Mouse (Mus musculus): ENCODE results near the gene Cela1.

DNA sequence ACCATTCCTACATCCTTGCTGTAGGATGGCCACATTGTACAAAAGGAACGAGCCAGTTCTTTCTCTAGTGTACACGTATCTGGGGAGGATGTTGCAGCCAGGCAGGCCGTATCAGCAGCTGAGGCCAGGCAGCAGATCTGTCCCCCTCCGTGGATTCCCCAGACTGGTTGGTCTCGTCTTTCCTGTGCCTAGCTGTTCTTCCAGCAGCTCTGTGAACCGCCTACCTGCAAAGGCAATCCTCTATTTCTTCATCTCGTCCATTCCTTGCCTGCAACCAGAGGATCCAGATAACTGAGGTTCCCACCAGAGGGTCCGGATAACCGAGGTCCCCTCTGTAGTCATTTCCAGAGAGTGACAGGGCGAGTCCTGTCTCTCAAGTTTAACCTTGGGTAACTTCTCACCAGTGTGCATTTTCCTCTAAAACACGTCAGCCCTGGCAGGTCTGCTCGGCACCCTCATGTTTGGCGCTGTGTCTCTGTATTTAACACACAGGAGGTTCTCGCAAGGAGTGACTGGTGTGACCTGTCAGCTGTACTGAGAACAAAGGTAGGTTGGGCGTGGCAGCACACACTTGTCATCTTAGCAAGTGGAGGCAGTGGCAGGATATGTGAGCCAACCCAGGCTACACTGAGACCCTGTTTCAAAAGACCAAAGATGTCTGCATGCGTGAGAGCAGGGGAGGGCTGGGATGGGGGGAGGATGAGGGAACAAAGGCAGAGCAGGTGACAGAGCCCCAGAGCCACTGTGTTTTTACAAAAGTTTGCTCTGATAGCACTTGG is 47.6 kb downstream of the Cela1 start:
- no peak for TF ChIP-seq CTCF (IDR thresholded peaks at IDR 0.05; ENCODE audit: extremely low read depth, insufficient read depth, insufficient read length, insufficient replicate concordance)
- no peak for TF ChIP-seq POLR2A (IDR thresholded peaks at IDR 0.05; ENCODE audit: low read depth, low read length)

Measured in spleen, adult 2 months (tissue).